Mouse (Mus musculus) macrophage (primary cell): ENCODE measurements around the gene Alkbh5. TPM values are rescaled to one million over a fixed set of nuclear protein-coding genes. Genes with fewer than 3 reads are reported as not detected.
"Not testable (repeated sequence)": the region's sequence is repeated elsewhere in the genome, so short reads cannot be mapped to it uniquely, and the experiment has no call there.

Experiments
- H3K27ac ChIP-seq: fragments of 350-480 bp; formaldehyde crosslinking; 2 replicates; pipeline ENCODE4 v1.9.0; 2021
- H3K36me3 ChIP-seq: fragments of 350-480 bp; formaldehyde crosslinking; 2 replicates; pipeline ENCODE4 v1.9.0; 2021; ENCODE audit errors: inconsistent target
- H3K4me3 ChIP-seq: fragments of 350-480 bp; formaldehyde crosslinking; 2 replicates; pipeline ENCODE4 v1.9.0; 2021; ENCODE audit errors: inconsistent target
- H3K79me2 ChIP-seq: fragments of 350-480 bp; formaldehyde crosslinking; 2 replicates; pipeline ENCODE4 v1.9.0; 2021; ENCODE audit errors: inconsistent target
- WGBS: methylation state at CpG from one replicate; pipeline ENCODE4 v1.1.7; 2026; ENCODE audit warnings: inconsistent platforms; ENCODE audit not compliant: missing documents; 5-methylcytosine and 5-hydroxymethylcytosine counted together
- polyA plus RNA-seq: library from polyadenylated mRNA; stranded (reverse); fragments of 250-400 nt; gene quantifications from 3 replicates; pipeline ENCODE4 v1.2.4, GENCODE M21; 2018; ENCODE audit warnings: inconsistent platforms

Alkbh5 gene
- polyA plus RNA-seq, 1 experiment from 2014 or later: 27.1 TPM

DNA sequence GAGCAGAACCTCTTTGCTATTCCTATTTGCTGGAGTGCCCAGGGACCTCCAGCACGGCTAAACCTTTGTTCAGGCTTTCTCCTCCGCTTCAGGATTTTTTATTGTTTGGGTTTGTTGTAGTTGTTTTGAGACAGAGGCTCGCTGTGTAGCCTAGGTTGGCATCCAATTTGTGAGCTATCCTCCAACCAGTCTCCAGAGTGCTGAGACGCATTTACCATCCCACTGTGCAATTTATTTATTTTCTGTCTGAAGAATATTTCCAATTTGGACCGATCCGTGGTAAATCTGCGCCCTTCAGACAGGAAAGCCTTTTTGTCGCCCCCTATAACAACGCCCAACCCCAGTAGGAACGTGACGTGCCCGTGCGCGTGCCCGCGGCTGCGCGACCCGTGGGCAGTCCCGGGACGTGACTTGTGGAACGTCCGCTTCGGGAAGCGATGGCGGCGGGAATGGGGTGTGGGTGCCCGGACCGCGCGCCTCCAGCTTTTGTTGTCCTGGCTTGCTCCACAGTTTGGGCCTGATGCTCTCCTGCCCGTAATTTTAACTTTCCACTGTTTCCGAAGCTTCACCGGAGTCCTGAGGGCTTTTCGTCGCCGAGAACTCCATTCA is 782 bp downstream of the Alkbh5 start:
- Histone ChIP-seq H3K27ac (peak overlapping the region; percentile 93), H3K4me3 (peak overlapping the region; percentile 56), H3K36me3 (no peaks in the 10 kb centered on the region), H3K79me2 (peaks cover 40% of the 10 kb centered on the region)
- 0% methylated on average over 35 of the region's 37 CpGs for WGBS

GRCm38 (mm10) chr11:60537468-60538347 is 1.5 kb downstream of the Alkbh5 start:
- peak overlapping the region; percentile 93 for H3K27ac ChIP-seq
- peak overlapping the region; percentile 79 for H3K4me3 ChIP-seq
- peaks cover 48% of the 10 kb centered on the region for H3K79me2 ChIP-seq
- WGBS: under 1% methylated on average over 89 of the region's 91 CpGs
- H3K36me3 ChIP-seq: no peaks in the 10 kb centered on the region

DNA sequence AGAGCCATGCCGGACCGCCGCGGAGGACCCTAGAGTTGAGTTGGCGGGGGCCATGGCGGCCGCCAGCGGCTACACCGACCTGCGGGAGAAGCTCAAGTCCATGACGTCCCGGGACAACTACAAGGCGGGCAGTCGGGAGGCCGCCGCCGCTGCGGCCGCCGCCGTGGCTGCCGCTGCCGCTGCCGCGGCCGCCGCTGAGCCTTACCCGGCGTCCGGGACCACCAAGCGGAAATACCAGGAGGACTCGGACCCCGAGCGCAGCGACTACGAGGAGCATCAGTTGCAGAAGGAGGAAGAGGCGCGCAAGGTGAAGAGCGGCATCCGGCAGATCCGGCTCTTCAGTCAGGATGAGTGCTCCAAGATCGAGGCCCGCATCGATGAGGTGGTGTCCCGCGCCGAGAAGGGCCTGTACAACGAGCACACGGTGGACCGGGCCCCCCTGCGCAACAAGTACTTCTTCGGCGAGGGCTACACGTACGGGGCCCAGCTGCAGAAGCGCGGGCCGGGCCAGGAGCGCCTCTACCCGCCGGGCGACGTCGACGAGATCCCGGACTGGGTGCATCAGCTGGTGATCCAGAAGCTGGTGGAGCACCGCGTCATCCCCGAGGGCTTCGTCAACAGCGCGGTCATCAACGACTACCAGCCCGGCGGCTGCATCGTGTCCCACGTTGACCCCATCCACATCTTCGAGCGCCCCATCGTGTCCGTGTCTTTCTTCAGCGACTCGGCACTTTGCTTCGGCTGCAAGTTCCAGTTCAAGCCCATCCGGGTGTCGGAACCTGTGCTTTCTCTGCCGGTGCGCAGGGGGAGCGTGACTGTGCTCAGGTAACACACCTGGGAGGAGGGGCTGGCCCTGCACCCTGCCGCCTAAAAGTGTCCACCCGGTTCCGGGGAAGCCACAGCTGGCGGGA is 2.4 kb downstream of the Alkbh5 start:
- Histone ChIP-seq H3K79me2 (peaks cover 57% of the 10 kb centered on the region), H3K36me3 (no peaks in the 10 kb centered on the region), H3K27ac (peak overlapping the region; percentile 68), H3K4me3 (peak overlapping the region; percentile 79)
- WGBS: 1% methylated on average over 91 of the region's 93 CpGs

- peaks cover 66% of the 10 kb centered on the region for H3K79me2 ChIP-seq
- peak overlapping the region; percentile 79 for H3K4me3 ChIP-seq
- peak overlapping the region; percentile 68 for H3K27ac ChIP-seq
- WGBS: 17% methylated on average over 2 of the region's 2 CpGs
- H3K36me3 ChIP-seq: no peaks in the 10 kb centered on the region
Observed at GRCm38 (mm10) chr11:60539540-60539939, 3.4 kb downstream of the Alkbh5 start.

DNA sequence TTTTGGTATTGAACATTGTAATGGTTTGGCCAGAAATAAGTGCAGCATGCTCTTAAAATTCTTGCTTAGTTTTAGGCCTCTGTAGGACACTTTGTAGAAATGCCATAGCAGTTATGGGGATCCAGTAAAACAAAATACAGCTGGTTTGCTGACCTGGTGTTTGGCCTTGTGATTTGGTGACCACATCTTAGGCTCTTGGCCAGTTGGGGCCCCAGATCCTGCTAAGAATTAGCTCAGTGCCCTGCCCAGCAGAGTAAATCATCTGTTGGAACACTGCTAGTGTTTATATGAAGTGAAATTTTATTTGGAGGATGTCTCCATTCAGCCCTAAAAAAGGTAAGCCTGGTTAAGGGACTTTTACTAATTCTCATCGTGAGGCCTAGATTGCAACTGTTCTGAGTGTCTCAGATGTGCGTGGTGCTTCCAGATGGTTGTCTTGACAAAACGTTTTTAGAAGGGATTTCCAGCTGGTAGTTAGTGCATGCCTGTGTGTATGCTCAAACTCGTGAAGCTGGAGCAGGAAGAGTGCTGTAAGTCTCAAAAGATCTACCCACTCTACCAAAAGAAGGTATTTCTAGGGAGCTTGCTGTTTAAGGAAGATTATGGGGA is 3.9 kb downstream of the Alkbh5 start:
- peak overlapping the region; percentile 79 for H3K4me3 ChIP-seq
- no peaks in the 10 kb centered on the region for H3K36me3 ChIP-seq
- peaks cover 72% of the 10 kb centered on the region for H3K79me2 ChIP-seq
- H3K27ac ChIP-seq: peak overlapping the region; percentile 68
- 22% methylated on average over 4 of the region's 4 CpGs for WGBS

GRCm38 (mm10) chr11:60540761-60541160 is 4.6 kb downstream of the Alkbh5 start:
- Histone ChIP-seq H3K4me3 (peak overlapping the region; percentile 79), H3K36me3 (0 out of 2 replicates have a peak, but pooled peaks cover 1% of the 10 kb centered on the region), H3K79me2 (peaks cover 78% of the 10 kb centered on the region), H3K27ac (peak overlapping the region; percentile 68)
- 98% methylated on average over 2 of the region's 2 CpGs for WGBS

GRCm38 (mm10) chr11:60541831-60542230 is 5.7 kb downstream of the Alkbh5 start:
- H3K36me3 ChIP-seq: 0 out of 2 replicates have a peak, but pooled peaks cover 5% of the 10 kb centered on the region
- H3K4me3 ChIP-seq: no peak overlapping the region
- no peak overlapping the region for H3K27ac ChIP-seq
- H3K79me2 ChIP-seq: peaks cover 89% of the 10 kb centered on the region
- WGBS: 98% methylated on average over 6 of the region's 6 CpGs

GRCm38 (mm10) chr11:60543211-60543610 is 7.0 kb downstream of the Alkbh5 start:
- not testable (repeated sequence) for H3K4me3 ChIP-seq, H3K27ac ChIP-seq
- H3K36me3 ChIP-seq: peaks cover 16% of the 10 kb centered on the region; the same call in 1 of the 2 replicates
- WGBS: 76% methylated on average over 3 of the region's 5 CpGs
- peaks cover 100% of the 10 kb centered on the region for H3K79me2 ChIP-seq

DNA sequence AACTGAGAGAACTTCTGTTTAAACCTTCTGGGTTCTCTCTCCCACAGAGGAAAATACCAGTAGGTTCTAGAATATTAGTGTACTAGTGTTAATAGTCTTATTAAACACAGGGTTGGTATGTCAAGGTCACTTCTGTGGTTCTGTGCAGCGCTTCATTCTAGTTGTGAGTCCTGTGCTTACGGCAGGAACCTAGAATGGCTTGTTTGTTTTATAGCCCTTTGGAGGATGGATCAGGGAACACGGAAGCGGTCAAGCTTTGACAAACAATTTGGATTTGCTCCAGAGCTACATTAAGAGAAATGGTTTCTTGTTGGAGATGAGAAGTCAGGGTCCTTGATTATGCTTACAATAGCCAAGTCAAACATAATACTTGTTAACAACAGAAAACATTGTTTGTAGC is 9.3 kb downstream of the Alkbh5 start:
- 86% methylated on average over 4 of the region's 4 CpGs for WGBS
- Histone ChIP-seq H3K36me3 (peaks cover 28% of the 10 kb centered on the region; the same call in 1 of the 2 replicates), H3K79me2 (peaks cover 100% of the 10 kb centered on the region), H3K4me3 (no peak overlapping the region), H3K27ac (no peak overlapping the region)

DNA sequence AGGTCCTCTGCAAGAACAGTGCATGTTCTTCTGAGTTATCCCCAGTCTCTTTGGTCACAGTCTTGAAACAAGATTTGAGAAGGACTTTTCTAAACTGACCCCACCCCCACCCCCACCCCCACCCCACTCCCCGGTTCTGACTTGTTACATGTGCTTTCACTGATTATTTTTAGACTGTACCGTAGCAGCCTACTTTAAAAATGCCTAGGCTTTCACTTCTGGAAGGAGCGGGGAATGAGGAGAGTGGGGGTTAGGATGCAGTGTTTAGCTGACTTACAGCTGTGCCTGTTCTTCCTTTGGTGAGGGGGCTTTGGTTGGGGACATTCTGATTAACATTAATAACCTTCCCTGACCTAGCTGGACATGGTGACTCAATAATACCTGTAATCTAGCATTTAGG is 11.9 kb downstream of the Alkbh5 start:
- Histone ChIP-seq H3K36me3 (peaks cover 42% of the 10 kb centered on the region; the same call in 1 of the 2 replicates), H3K4me3 (no peak overlapping the region), H3K79me2 (peaks cover 100% of the 10 kb centered on the region), H3K27ac (no peak overlapping the region)
- 77% methylated on average over 3 of the region's 3 CpGs for WGBS

- H3K27ac ChIP-seq: no peak overlapping the region
- no peak overlapping the region for H3K4me3 ChIP-seq
- H3K79me2 ChIP-seq: peaks cover 84% of the 10 kb centered on the region
- H3K36me3 ChIP-seq: peaks cover 60% of the 10 kb centered on the region
Observed at GRCm38 (mm10) chr11:60553091-60553490, 16.9 kb downstream of the Alkbh5 start.

GRCm38 (mm10) chr11:60557675-60558074 is 21.5 kb downstream of the Alkbh5 start:
- H3K79me2 ChIP-seq: peaks cover 38% of the 10 kb centered on the region; the same call in 1 of the 2 replicates
- no peak overlapping the region for H3K4me3 ChIP-seq
- H3K36me3 ChIP-seq: peaks cover 38% of the 10 kb centered on the region
- whole genome bisulfite sequencing: 88% methylated on average over 2 of the region's 3 CpGs
- no peak overlapping the region for H3K27ac ChIP-seq

GRCm38 (mm10) chr11:60559342-60559741 is 23.2 kb downstream of the Alkbh5 start:
- Histone ChIP-seq H3K4me3 (no peak overlapping the region), H3K36me3 (peaks cover 21% of the 10 kb centered on the region), H3K79me2 (peaks cover 21% of the 10 kb centered on the region; the same call in 1 of the 2 replicates), H3K27ac (no peak overlapping the region)
- WGBS: 3% methylated on average over 3 of the region's 3 CpGs

DNA sequence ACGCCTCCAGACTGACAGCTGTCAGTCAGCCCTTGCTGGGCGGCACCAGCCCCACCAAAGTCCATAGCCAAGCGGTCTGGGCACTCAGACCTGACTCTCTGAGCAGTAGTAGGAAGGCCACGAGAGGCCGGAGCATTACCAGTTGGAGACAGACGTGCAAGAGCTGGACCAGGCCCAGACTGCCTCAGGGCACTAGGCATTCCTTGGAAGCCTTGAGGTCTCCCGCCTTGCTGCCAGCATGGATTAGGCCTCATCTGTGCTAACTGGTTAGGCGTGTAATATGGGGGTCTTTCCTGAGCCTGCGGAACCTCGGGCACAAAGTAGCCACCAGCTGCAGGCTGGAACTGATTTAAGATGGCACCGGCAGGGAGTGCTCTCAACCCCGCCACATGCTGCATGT is 37.8 kb downstream of the Alkbh5 start:
- H3K27ac ChIP-seq, H3K36me3 ChIP-seq, H3K4me3 ChIP-seq, H3K79me2 ChIP-seq: not testable (repeated sequence)
- WGBS: 98% methylated on average over 6 of the region's 12 CpGs
